Mouse (Mus musculus) MEL (cell line): ENCODE measurements around the gene Acrv1. TPM values are rescaled to one million over a fixed set of nuclear protein-coding genes. Genes with fewer than 3 reads are reported as not detected.

Experiments
- polyA plus RNA-seq, 2 experiments: library from polyadenylated mRNA; stranded (reverse) in 1 of 2; unstranded in 1 of 2; fragments of >175 nt in 1 of 2; fragments of >200 nt in 1 of 2; gene quantifications; 2 replicates each; pipeline versions ENCODE4 v1.2.1 to v1.2.4; 2012; ENCODE audit warnings: low replicate concordance in 2 of 2, low read depth in 1 of 2; ENCODE audit not compliant: insufficient read length in 2 of 2, insufficient read depth in 1 of 2, missing spikeins in 1 of 2
- total RNA-seq: library from RNA; depleted of rRNA; stranded (reverse); fragments of 300-350 nt; gene quantifications from 2 replicates; pipeline ENCODE4 v1.2.3, GENCODE M21; 2012; rRNA removed

Gene Acrv1
- total and polyA plus RNA-seq, 3 experiments, result 0.18 TPM; not detected in 2

Other genes starting within 250 kb of the Acrv1 start
- gene Gm9513, start 217.6 kb upstream of the Acrv1 start, total RNA-seq, result not detected in 2 replicates
- not detected for gene Gm9513, start 217.6 kb upstream of the Acrv1 start, polyA plus RNA-seq
- not detected in 2 replicates for gene Gm5615, start 151.3 kb upstream of the Acrv1 start, total RNA-seq
- not detected for gene Gm5615, start 151.3 kb upstream of the Acrv1 start, polyA plus RNA-seq
- gene Gm17689, start 110.6 kb upstream of the Acrv1 start, total RNA-seq, result not detected in 2 replicates
- not detected for gene Gm17689, start 110.6 kb upstream of the Acrv1 start, polyA plus RNA-seq
- not detected in 2 replicates for gene A630095E13Rik, start 49.8 kb upstream of the Acrv1 start, total RNA-seq
- not detected for gene A630095E13Rik, start 49.8 kb upstream of the Acrv1 start, polyA plus RNA-seq
- 26.7 and 31.1 TPM in 2 replicates for gene Chek1, start 33.8 kb downstream of the Acrv1 start, total RNA-seq
- gene Chek1, start 33.8 kb downstream of the Acrv1 start, polyA plus RNA-seq, result 10 to 100 TPM in 1 of 2 experiments, not detected in 1; 33.3 TPM
- 232 and 283 TPM in 2 replicates for gene Stt3a, start 74.5 kb downstream of the Acrv1 start, total RNA-seq
- gene Stt3a, start 74.5 kb downstream of the Acrv1 start, polyA plus RNA-seq, result 100 to 1,000 TPM; 142 to 174 TPM
- gene Ei24, start 104.2 kb downstream of the Acrv1 start, total RNA-seq, result 32.1 and 35.0 TPM in 2 replicates
- gene Ei24, start 104.2 kb downstream of the Acrv1 start, polyA plus RNA-seq, result 10 to 100 TPM in 1 of 2 experiments, not detected in 1; 59.7 TPM
- gene Fez1, start 128.6 kb downstream of the Acrv1 start, total RNA-seq, result not detected in 2 replicates
- not detected for gene Fez1, start 128.6 kb downstream of the Acrv1 start, polyA plus RNA-seq